Mouse (Mus musculus): ENCODE data around the gene Map7. TPM values are rescaled to one million over a fixed set of nuclear protein-coding genes. Genes with fewer than 3 reads are reported as not detected.

Gene Map7
- polyA plus RNA-seq, 1 experiment from 2014 or later: 7.2 TPM

DNA sequence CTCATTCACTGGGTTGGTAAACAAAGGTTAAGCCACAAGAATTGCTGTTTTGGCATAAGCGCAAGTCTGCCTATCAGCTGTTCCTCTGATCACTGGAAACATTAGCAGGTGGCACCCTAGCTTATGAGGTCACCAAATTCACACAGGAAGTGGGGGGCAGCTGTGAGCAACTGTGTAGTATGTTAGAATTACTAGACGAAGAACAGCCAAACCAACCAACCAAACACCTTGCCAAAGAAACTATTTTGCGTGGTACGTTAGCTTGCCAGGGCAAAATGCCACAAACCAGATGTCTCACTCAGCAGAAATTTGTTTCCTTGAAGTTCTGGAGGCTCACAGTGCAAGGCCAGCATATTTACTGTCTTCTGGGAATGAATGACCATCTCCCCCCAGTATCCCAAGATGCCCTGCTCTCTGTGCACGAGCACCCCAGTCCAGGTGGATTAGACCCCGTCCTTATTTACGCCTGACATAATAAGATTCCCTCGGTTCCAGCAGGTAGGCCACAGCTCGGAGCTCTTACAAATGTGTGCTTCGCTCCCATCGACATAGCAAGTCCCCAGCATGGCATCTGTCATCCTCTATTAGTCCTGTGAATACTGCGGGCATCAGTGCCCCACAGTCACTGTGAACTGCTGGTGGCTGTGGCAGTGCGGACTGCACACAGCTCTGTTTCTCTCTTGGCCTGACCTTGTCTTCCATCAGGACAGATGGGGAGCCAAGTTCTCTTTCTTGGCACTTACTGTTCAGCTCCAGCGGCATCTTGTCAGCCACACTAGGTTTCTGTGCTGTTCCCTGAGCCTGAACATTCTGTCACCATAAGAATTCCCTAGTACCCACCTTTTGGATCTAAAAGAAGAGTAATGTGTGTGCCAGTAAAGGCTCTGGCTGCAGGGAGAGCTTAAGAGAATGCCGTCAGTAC lies 28.5 kb upstream of the Map7 start:
- H3K9me3 ChIP-seq (ENCODE audit: control insufficient read depth, low read length): no peaks in the 10 kb centered on the region
- no peaks in the 10 kb centered on the region for H3K4me1 ChIP-seq (replicated peaks; ENCODE audit: control insufficient read depth, insufficient read depth, low read length)
- H3K36me3 ChIP-seq (ENCODE audit: control insufficient read depth, insufficient read depth, low read length): no peaks in the 10 kb centered on the region
- H3K27me3 ChIP-seq (replicated peaks; ENCODE audit: control insufficient read depth, insufficient read depth, low read length): no peaks in the 10 kb centered on the region
- ATAC-seq (replicated peaks; ENCODE audit: low FRiP score) (no peak), DNase-seq (ENCODE audit: low spot score) (no peak)
- 92% methylated on average over 15 of the region's 15 CpGs for WGBS
- H3K27ac ChIP-seq (ENCODE audit: low read depth, low read length): no peak overlapping the region
- no peak overlapping the region for H3K4me3 ChIP-seq (ENCODE audit: low read depth, low read length)
- H3K4me2 ChIP-seq: no peak overlapping the region
- no peak overlapping the region for H3K9ac ChIP-seq (ENCODE audit: low read depth, low read length)

DNA sequence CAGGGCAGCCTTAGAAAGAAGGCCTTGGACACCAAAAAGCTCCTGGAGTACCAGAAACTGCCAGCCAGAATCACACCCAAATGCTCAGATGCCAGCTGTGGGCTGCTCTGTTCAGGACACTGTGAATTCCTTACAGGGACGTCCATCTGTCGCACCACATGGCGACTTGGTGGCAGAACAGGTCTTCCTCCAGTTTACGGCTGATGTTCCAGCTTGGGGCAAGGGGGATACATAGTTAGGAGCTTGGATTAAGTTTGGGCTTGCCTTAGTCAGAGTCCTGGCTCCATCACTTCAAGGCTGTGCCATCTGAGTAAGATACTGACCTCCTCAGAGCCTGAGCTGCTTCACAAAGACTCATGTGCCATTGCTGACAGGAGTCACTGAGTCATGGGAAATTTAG lies 26.3 kb upstream of the Map7 start:
- no peak overlapping the region for H3K27ac ChIP-seq (ENCODE audit: low read depth, low read length)
- H3K36me3 ChIP-seq (ENCODE audit: control insufficient read depth, insufficient read depth, low read length): no peaks in the 10 kb centered on the region
- H3K9me3 ChIP-seq (ENCODE audit: control insufficient read depth, low read length): no peaks in the 10 kb centered on the region
- ATAC-seq (replicated peaks; ENCODE audit: low FRiP score) (no peak), DNase-seq (ENCODE audit: low spot score) (no peak)
- WGBS: 95% methylated on average over 4 of the region's 4 CpGs
- no peaks in the 10 kb centered on the region for H3K4me1 ChIP-seq (replicated peaks; ENCODE audit: control insufficient read depth, insufficient read depth, low read length)
- no peak overlapping the region for H3K9ac ChIP-seq (ENCODE audit: low read depth, low read length)
- no peak overlapping the region for H3K4me3 ChIP-seq (ENCODE audit: low read depth, low read length)
- H3K4me2 ChIP-seq: no peak overlapping the region
- H3K27me3 ChIP-seq (replicated peaks; ENCODE audit: control insufficient read depth, insufficient read depth, low read length): no peaks in the 10 kb centered on the region

DNA sequence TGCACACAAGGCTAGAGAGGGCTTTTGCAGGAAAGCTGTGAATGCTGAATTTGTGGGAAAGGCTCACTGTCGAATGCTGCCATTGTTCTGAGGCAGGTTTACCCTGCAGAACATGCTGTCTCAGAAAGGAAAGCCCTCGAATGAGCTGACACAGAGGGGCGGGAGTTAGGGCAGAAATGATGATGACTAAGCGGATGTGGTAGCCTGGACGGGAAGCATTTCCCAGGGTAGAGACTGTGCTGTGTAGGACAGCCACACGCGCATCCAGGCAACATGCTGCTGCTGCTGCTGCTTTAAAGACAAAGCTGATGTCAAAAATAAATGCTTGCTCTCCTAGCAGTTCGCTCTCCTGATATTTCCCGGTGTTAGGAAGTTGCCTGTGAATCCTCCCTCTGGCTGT lies 24.9 kb upstream of the Map7 start:
- Histone ChIP-seq H3K4me2 (no peak overlapping the region), H3K27ac (ENCODE audit: low read depth, low read length) (no peak overlapping the region), H3K9ac (ENCODE audit: low read depth, low read length) (no peak overlapping the region), H3K4me3 (ENCODE audit: low read depth, low read length) (no peak overlapping the region), H3K27me3 (replicated peaks; ENCODE audit: control insufficient read depth, insufficient read depth, low read length) (no peaks in the 10 kb centered on the region), H3K9me3 (ENCODE audit: control insufficient read depth, low read length) (no peaks in the 10 kb centered on the region), H3K4me1 (replicated peaks; ENCODE audit: control insufficient read depth, insufficient read depth, low read length) (no peaks in the 10 kb centered on the region), H3K36me3 (ENCODE audit: control insufficient read depth, insufficient read depth, low read length) (no peaks in the 10 kb centered on the region)
- DNase-seq (ENCODE audit: low spot score): no peak
- WGBS: 37% methylated on average over 9 of the region's 9 CpGs
- peak; percentile 68; the same call in 1 of the 2 replicates for ATAC-seq (replicated peaks; ENCODE audit: low FRiP score)

DNA sequence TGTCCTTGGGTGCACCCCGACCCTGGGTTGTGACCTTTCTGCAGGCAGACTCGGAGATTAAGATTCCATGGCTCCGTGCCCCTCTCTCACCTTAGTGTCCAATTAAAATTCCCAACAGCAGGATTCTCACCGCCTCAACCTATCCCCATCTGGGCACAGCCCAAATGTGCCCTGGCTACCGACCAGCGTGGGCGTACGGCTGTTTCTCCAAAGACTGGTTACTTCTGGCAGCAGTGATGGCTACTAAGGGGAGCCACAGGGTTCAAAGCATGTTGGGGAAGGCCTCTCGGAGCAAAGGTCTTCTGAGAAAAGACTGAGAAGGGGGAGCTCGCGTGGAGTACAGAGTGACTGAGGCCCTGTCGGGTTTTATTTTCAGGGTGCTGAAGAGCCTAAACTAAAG lies 23.7 kb upstream of the Map7 start:
- no peak for ATAC-seq (replicated peaks; ENCODE audit: low FRiP score)
- H3K4me3 ChIP-seq (ENCODE audit: low read depth, low read length): no peak overlapping the region

DNA sequence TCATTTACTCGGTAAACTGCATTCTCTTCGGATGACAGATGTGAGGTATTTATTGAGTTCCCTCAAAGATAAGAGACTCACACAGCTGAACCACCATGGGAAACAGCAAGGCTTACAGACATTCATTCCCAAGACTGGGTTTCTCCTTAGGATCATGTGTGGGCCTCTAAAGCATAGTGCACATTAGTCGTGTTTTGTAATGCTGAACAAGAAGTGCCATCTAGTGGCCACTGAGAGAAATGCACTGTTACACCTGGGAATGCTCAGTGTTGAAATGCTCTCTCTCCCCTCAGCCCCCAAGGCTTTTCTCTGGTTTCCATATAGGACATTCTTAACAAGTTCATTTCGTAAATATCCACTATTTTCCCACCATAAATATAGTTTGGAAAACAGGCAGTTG lies 23.0 kb upstream of the Map7 start:
- Histone ChIP-seq H3K4me3 (ENCODE audit: low read depth, low read length) (no peak overlapping the region), H3K9me3 (ENCODE audit: control insufficient read depth, low read length) (no peaks in the 10 kb centered on the region), H3K9ac (ENCODE audit: low read depth, low read length) (no peak overlapping the region), H3K4me1 (replicated peaks; ENCODE audit: control insufficient read depth, insufficient read depth, low read length) (no peaks in the 10 kb centered on the region), H3K36me3 (ENCODE audit: control insufficient read depth, insufficient read depth, low read length) (no peaks in the 10 kb centered on the region), H3K27me3 (replicated peaks; ENCODE audit: control insufficient read depth, insufficient read depth, low read length) (no peaks in the 10 kb centered on the region), H3K27ac (ENCODE audit: low read depth, low read length) (no peak overlapping the region), H3K4me2 (no peak overlapping the region)
- no peak for DNase-seq (ENCODE audit: low spot score)
- 47% methylated on average over 4 of the region's 4 CpGs for WGBS
- peak; percentile 45 for ATAC-seq (replicated peaks; ENCODE audit: low FRiP score)

More for the DNA sequence above, 23.7 kb upstream of the Map7 start:
- H3K4me1 ChIP-seq (replicated peaks; ENCODE audit: control insufficient read depth, insufficient read depth, low read length): no peaks in the 10 kb centered on the region
- H3K36me3 ChIP-seq (ENCODE audit: control insufficient read depth, insufficient read depth, low read length): no peaks in the 10 kb centered on the region
- H3K27ac ChIP-seq (ENCODE audit: low read depth, low read length): no peak overlapping the region
- H3K9me3 ChIP-seq (ENCODE audit: control insufficient read depth, low read length): no peaks in the 10 kb centered on the region
- H3K4me2 ChIP-seq: no peak overlapping the region
- H3K27me3 ChIP-seq (replicated peaks; ENCODE audit: control insufficient read depth, insufficient read depth, low read length): no peaks in the 10 kb centered on the region
- no peak for DNase-seq (ENCODE audit: low spot score)
- no peak overlapping the region for H3K9ac ChIP-seq (ENCODE audit: low read depth, low read length)
- 89% methylated on average over 12 of the region's 12 CpGs for WGBS

DNA sequence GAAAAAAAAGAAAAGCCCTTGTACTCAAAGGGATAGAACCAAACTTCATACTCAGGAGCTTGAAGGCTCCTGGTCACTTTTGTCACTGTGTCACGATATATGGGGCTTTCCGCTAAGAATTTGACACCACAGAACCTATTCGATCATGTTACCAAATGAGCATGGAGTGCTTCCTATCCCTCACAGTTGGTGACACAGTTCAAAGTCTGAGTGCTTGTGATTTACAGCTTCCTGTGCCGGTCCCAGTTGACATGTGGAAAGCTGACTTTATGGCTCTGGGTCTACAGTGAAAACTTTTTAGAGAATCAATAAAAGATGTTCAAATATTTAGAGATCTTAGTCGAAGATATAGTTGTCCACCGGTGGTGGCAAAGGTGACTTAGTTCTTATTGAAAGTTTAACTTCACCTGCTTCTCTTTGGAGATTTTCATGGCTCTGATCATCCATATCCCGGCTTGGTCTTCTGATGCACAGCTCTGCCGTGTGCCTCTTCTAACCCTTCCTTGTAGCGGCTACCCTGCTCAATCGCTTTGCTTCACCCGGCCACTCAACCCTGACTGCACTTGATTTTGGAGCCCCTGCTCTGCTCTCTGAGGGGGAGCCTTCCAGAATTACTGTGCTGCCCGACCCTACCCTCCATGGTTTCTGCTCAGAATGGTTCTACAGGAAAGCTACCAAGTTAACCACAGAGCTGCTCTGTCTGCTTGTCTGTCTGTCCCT lies 15.2 kb upstream of the Map7 start:
- H3K4me2 ChIP-seq: no peak overlapping the region
- 77% methylated on average over 12 of the region's 12 CpGs for WGBS
- ATAC-seq (replicated peaks; ENCODE audit: low FRiP score): no peak

DNA sequence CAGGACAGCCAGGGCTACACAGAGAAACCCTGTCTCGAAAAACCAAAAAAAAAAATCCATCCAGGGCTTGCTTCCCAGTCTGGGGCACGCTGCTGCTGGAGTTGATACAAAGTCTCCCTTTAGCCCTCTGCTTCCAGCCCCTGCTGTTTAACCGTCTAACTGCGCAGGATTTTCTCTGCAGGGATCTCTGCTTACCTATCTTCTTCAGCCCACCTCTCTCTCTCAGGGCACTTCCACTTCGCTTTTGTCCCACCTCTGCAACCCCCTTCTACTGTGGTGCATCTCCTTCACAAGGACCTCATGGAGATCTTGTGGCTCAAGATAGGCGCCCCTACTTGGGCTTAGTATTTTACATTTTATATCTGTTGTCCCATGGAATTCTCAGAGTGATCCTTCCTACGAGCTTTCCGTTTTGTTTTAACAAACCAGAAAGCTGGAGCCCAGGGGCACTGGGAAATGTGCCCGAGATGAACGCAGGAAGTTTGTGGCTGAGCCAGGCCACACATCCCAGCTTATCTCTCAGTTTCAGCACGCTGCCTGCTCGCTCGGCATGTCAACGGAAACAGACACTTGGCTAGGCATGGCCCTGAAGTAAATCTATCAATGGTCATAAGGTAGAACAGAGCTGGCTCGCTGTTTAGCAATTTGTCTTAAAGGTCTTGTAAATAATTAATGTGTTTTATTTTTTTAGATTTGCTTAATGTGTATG lies 12.8 kb upstream of the Map7 start:
- H3K9ac ChIP-seq (ENCODE audit: low read depth, low read length): peak overlapping the region; percentile 41; the same call in 1 of the 2 replicates
- H3K4me3 ChIP-seq (ENCODE audit: low read depth, low read length): no peak overlapping the region
- DNase-seq (ENCODE audit: low spot score): peak; percentile 48
- H3K9me3 ChIP-seq (ENCODE audit: control insufficient read depth, low read length): no peaks in the 10 kb centered on the region
- peak overlapping the region; percentile 50 for H3K4me2 ChIP-seq
- H3K36me3 ChIP-seq (ENCODE audit: control insufficient read depth, insufficient read depth, low read length): no peaks in the 10 kb centered on the region; the same call in 1 of the 2 replicates
- H3K27me3 ChIP-seq (replicated peaks; ENCODE audit: control insufficient read depth, insufficient read depth, low read length): no peaks in the 10 kb centered on the region
- 33% methylated on average over 15 of the region's 15 CpGs for WGBS
- H3K4me1 ChIP-seq (replicated peaks; ENCODE audit: control insufficient read depth, insufficient read depth, low read length): peaks cover 15% of the 10 kb centered on the region
- ATAC-seq (replicated peaks; ENCODE audit: low FRiP score): peak; percentile 77
- peak overlapping the region; percentile 68; the same call in 1 of the 2 replicates for H3K27ac ChIP-seq (ENCODE audit: low read depth, low read length)

More for the DNA sequence above, 15.2 kb upstream of the Map7 start:
- Histone ChIP-seq H3K9me3 (ENCODE audit: control insufficient read depth, low read length) (no peaks in the 10 kb centered on the region), H3K27ac (ENCODE audit: low read depth, low read length) (no peak overlapping the region), H3K4me1 (replicated peaks; ENCODE audit: control insufficient read depth, insufficient read depth, low read length) (peaks cover 15% of the 10 kb centered on the region), H3K27me3 (replicated peaks; ENCODE audit: control insufficient read depth, insufficient read depth, low read length) (no peaks in the 10 kb centered on the region), H3K9ac (ENCODE audit: low read depth, low read length) (no peak overlapping the region), H3K36me3 (ENCODE audit: control insufficient read depth, insufficient read depth, low read length) (no peaks in the 10 kb centered on the region), H3K4me3 (ENCODE audit: low read depth, low read length) (no peak overlapping the region)
- no peak for DNase-seq (ENCODE audit: low spot score)

DNA sequence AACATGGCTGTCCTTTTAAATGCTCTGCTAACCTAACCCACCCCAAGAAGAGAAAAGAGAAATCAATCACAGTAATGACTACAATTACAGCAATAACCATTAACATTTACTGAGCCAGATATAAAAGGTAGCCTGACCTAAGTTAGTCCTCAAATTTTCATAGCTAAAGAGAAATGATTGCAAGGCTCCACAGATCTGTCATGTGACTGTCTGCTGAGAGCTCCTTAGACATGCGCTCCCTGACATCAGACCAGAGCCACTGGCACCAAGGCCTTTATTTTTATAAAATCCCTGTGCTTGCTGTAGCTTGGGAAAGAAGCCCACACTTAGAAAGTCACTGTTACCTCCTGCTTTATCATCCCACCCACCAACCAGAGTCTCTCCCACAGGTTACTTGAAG lies 11.8 kb upstream of the Map7 start:
- Histone ChIP-seq H3K9ac (ENCODE audit: low read depth, low read length) (no peak overlapping the region), H3K9me3 (ENCODE audit: control insufficient read depth, low read length) (no peaks in the 10 kb centered on the region), H3K36me3 (ENCODE audit: control insufficient read depth, insufficient read depth, low read length) (no peaks in the 10 kb centered on the region; the same call in 1 of the 2 replicates), H3K27me3 (replicated peaks; ENCODE audit: control insufficient read depth, insufficient read depth, low read length) (no peaks in the 10 kb centered on the region), H3K4me1 (replicated peaks; ENCODE audit: control insufficient read depth, insufficient read depth, low read length) (peaks cover 15% of the 10 kb centered on the region), H3K4me2 (no peak overlapping the region), H3K27ac (ENCODE audit: low read depth, low read length) (no peak overlapping the region), H3K4me3 (ENCODE audit: low read depth, low read length) (no peak overlapping the region)
- DNase-seq (ENCODE audit: low spot score) (no peak), ATAC-seq (replicated peaks; ENCODE audit: low FRiP score) (no peak)
- 92% methylated on average over 1 of the region's 1 CpGs for WGBS

Measured in liver, embryonic 11.5 days (tissue).